Mouse (Mus musculus) layer of hippocampus, postnatal 25 days (tissue): ENCODE results near the gene Mafg. TPM values are rescaled to one million over a fixed set of nuclear protein-coding genes. Genes with fewer than 3 reads are reported as not detected.
"Not testable (repeated sequence)": the region's sequence is repeated elsewhere in the genome, so short reads cannot be mapped to it uniquely, and the experiment has no call there.

Experiments used
- DNase-seq, 2 experiments: peaks; one replicate each; pipeline ENCODE4 v3.0.0; 2022; ENCODE audit warnings: mixed read lengths in 2 of 2, low spot score in 1 of 2; ENCODE audit errors: extremely low spot score in 1 of 2
- total RNA-seq, 2 experiments: library from RNA; stranded (reverse); gene quantifications; 2 replicates each; pipeline ENCODE4 v1.2.3; 2021

The Mafg gene
- 10 to 100 TPM; 68.9 to 83.2 TPM for total RNA-seq

GRCm38 (mm10) chr11:120633520-120634343 is at the start of gene Mafg:
Gene Mafg, minus strand, starts transcription at chr11:120633600.
- DNase-seq = peak; percentile 74 to 80

- DNase-seq = no peak
These were observed 49.3 kb upstream of the Mafg start for GRCm38 (mm10) chr11:120682683-120683082.

DNA sequence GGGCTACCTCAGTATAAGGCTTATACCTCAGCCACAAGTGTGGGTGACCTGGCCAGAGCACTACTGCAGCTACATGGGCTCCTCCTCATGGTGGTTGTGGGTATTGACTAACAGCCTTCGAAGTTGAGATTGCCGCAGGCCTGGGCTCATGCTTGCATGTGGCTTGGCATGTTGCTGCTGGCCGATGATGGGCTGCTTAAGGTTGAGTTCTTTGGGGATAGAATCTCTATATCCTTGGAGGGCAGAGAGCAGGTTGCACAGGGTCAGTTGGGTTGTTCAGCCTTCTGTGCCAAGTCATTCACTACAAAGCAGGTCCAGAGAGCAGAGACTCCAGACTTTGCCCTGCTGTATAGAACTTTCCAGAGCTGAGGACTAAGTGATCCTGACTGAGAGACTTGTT is 46.5 kb upstream of the Mafg start:
- no peak for DNase-seq

DNA sequence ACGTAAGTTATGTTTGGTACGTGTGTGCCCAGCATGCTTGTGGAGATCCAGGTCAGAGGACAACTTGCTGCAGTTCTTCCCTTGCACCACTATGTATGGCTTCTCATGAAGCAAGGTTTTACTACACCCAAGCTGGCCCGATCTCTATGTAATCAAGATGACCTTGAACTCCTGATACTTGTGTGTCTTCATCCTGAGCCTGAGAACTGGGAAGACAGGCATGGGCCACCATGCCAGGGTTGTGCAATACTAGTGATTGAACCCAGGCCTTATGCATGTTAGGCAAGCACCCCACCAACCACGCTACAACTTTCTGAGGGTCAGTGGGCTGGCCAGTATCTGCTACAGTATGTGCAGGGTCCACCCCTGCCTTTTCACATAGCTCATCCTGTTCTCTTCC is 43.6 kb upstream of the Mafg start:
- DNase-seq = no peak

DNA sequence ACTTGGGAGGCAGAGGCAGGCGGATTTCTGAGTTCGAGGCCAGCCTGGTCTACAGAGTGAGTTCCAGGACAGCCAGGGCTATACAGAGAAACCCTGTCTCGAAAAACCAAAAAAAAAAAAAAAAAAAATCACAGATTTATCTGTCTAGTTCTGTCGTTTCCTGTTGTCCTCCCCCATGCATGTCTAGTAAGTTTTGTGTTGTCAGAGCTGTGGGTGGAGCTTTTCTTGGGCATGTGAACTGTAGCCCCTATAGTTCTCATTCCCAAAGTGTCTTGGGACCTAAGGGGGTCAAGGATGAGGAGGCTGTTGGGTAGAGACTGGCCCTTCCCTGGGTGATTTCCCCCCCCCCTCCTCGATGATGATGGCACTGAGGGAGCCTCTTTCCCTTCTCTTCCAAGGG is 42.5 kb upstream of the Mafg start:
- not testable (repeated sequence) for DNase-seq

GRCm38 (mm10) chr11:120673594-120674122 is 40.3 kb upstream of the Mafg start:
- no peak for DNase-seq

GRCm38 (mm10) chr11:120672687-120673593 is 39.5 kb upstream of the Mafg start, which contains the start of gene Aspscr1:
Gene Aspscr1, plus strand, starts transcription at chr11:120672973.
- DNase-seq = peak; percentile 82 to 85

- no peak for DNase-seq
These were observed 33.2 kb upstream of the Mafg start for GRCm38 (mm10) chr11:120666617-120667016.

DNA sequence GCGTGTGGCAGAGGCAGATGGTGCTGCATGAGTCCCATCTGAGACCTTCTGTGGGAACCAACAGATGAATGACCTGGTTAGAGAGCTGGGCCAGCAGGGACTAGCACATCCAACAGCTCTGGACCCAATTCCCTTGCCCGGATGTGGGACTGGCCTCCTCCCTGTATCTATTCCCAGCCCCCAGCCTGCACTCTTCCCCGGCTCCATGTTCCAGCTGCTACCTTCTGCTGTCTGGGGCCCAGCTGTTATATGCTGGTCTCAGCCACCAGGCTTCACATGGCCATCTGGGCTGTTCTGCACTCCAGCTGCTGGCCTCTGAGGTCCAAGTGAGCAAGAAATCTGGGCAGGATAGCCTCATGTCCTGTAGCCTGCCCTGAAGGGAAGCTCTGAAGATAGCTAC is 32.0 kb upstream of the Mafg start:
- no peak for DNase-seq

- no peak for DNase-seq
These were observed 30.3 kb upstream of the Mafg start for GRCm38 (mm10) chr11:120663714-120664113.

DNA sequence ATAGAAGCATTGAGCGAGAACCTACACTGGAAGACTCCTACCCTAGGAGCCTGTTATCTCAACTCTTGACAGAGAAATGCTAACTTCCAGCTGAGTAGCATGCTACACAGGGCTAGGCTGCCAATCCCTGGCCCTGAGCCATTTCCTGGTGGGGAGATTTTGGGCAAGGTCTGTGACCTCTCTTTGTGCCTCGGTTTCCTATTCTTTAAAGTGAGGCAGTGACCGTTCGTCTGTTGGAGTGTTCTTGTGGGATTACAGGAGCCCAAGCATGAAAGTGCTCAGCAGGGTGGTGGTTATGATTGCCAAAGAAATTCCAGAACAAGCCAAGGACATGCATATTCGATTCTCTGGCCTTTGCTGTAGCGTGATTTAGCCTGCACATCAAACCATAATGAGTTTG is 29.4 kb upstream of the Mafg start:
- no peak for DNase-seq

DNA sequence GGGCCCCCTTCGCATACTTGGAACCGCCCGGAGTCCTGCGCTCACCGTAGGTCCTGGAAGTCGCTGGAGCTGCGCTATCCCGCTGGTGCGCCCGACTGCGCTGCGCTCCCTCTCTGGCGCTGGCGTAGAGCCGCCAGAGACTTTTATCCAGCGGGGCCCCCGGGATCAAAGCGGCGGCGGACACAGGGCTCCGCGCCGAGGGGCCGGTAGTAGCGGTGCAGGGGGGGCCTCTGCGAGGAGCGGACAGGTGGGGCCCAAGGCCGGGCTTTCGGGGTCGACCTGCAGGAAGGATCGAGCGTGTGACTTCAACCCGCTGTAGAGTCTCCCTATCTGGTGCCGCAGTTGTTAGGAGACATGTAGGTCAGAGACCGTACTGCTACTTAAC is 27.7 kb upstream of the Mafg start, which contains the start of gene Notum:
TSS of gene Notum (minus strand) at position 100 of the 385 bp plus-strand sequence.
- DNase-seq = no peak

DNA sequence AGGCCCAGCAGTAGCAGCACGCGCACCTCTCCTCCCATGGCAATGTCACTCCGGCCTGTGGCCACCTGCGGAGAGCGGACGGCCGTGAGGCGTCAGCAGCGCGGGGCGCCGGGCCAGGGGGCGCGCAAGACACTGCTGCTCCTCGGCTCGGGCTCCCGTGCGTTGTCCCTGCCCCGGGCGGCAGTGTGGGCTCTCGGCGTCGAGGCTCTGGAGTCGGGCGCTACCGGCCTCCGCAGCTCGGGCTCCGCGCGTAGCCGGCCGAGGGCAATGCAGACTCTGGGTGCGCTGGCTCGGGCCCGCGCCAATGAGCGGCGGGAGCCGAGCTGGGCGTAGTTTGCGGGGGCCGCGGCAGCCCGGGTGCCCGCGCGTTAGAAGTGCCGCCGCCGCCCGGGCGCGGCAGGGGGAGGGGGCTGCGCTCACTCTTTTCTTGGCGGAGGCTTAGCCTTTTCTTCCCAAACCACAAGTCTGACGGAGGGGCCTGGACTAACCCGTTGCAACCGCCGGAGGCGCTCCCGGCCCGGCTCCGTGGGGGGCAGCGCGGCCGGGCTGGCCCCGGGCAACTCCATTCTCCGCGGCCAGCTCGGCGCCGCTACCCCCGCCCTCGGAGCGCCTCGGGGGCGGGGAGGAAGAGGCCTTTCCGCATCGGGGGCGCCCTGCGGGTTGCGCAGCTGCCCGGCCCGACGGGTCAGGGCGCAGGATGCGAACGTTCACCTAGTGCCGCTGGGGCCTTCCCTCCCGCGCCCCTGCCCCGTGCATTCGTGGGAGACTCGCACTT is 27.1 kb upstream of the Mafg start:
- no peak for DNase-seq

DNA sequence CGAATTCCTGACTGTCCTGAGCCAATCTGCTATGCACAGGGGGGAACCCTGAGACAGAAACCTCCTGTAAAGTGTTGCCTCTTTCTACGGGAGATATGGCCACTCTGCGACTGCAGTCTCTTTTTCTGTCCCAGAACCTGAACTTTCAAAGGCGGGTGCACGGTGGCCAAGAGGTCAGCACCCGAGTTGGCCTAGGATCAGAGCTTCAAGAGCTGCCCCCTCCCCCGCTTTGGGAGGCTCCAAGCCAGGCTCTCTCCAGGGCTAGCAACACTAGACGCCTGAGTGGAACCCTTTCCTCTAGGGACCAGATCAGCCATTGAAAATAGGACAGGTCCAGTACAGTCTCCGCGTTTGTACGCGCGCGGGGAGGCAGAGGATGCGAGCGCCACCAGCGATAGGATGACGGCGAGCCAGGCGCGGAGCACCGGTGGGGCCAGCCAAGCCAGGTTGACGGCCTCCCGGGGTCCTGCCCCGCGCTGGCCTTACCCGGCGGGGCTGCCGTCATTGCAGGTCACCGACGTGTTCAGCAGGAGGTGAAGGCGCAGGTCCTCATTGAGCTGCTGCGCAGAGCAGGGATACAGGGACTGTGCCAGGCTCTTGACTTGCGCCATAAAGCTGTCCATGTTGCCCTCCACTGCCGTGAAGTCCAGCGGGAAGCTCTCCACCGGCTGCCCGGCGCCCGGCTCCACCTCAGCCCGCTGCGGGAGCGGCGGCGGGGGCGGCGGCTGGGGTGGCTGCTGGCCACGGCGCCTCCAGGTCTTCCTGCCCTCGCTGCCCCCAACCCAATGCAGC is 26.3 kb upstream of the Mafg start:
- no peak for DNase-seq

GRCm38 (mm10) chr11:120658876-120659410 is 25.5 kb upstream of the Mafg start:
- peak; percentile 58 to 84 for DNase-seq

GRCm38 (mm10) chr11:120657301-120657700 is 23.9 kb upstream of the Mafg start:
- no peak for DNase-seq

DNA sequence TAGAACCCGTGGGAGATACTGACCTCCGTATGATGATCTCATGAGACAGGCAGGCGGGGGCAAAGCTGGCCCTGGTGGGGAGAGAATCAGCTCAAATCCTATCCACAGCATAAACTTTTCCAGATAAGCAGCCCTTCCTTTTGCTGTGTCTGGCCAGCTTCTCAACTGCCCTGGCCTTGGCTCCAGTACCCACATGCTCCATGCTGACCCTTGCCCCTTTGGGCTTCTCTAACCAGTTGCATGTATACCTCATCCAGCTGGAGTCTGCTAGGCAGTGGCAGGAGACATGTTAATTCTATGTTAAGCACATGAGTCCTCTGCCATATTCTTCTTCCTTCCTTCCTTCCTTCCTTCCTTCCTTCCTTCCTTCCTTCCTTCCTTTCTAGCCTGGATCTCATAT is 21.3 kb upstream of the Mafg start:
- DNase-seq = no peak

GRCm38 (mm10) chr11:120651872-120652271 is 18.5 kb upstream of the Mafg start:
- no peak for DNase-seq

GRCm38 (mm10) chr11:120648001-120648476 is 14.6 kb upstream of the Mafg start, which contains the start of gene Myadml2:
Gene Myadml2, minus strand, starts transcription at chr11:120648158.
- DNase-seq = peak in 1 of 2 experiments; percentile 48
